Mouse (Mus musculus) neural tube, embryonic 10.5 days (tissue): ENCODE measurements at regions not wholly inside any gene's neighbourhood (a gene's known extent, or its start where the extent isn't known, plus 50 kb on each side); places are given as distances from the start of the nearest gene placed in this dataset.
A peak's percentile ranks its signal among the peaks of the same experiment; 100 is the strongest.

Experiments
- DNase-seq: peaks from one replicate; pipeline ENCODE4 v3.0.0-alpha.2; 2017; ENCODE audit warnings: low spot score; ENCODE audit errors: extremely low spot score

DNA sequence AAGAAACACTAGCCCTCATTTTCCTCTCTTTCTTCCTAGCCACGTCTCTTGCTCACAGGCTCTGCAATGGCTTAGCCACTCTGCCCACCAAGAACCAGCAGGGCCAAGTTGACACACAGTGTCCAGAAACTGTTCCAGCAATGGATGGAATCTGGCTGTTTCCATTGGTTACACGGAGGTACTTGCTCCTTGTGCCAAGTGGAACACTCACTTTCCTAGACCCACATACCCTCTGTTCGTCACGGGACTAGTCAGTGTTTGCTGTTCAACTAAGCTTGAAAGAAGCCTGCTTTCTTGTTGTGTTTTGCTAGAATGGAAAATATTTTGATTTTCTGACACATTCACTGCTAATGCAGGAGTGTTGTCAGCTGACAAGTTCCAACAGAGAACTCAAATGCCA, 575.7 kb upstream of the Gulo start:
- no peak for DNase-seq

DNA sequence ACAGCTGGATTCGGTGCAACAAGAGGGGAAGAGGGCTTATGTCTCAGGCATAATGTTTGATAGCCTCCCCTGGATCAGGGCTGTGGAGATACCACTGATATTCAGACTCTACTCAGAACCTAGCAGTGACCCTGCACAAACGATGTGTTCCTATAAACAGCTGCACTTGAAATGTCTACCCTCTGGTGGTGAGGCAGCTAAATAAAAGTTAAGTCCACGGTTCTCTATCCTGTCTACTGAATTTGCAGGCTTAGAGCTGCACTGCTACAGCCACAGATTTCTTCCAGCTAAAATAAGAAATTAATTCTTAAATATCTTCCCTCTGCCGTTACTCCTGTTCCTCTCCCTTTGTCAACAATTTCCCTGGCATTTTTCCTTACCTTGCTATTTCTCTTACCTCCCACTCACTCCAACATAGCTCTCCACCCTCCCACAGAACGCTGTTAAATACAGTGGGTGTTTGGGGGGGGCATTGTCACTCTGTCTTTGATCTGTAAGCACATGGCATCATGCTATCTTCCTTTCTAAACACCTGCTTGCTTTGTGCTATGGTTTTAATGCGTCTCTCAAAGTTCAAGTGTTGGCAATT, 571.0 kb upstream of the Gulo start:
- DNase-seq, result no peak

DNA sequence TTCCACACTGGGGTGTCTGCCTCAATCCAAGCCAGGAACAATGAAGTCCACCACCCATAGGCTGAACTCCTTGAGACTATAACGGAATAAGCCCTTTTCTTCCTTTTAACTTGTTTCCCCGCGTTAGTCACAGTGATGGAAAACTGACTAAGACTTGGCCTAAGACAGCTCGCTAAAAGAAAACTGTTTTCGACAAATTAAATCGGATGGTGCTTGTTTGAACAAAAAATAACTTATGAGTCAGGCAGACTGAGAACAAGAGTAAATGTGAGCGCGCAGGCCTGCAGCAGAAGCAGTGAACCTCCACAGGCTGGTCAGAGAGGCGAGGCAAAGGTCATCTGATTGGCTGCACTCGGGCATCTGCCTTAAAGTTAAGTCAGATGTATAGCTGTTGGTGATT, 557.6 kb upstream of the Gulo start:
- DNase-seq, result no peak

DNA sequence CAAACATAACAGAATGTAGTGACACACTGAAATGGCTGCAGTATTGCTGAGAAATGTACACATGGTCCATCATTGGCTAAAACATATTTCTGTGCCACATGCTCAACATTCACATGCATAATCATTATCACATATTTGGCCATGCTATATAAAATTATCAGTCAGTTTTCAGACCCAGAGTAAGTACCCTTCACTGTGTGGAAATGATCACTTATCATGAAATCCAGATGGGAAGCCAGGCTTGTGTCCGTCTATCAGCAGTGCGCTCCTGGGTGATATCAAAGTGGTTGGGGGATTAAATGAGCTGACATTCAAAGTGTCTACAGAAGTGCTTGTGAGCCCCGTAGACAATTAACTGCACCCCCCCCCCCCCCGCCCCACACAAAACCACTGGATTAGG, 553.7 kb upstream of the Gulo start:
- no peak for DNase-seq

DNA sequence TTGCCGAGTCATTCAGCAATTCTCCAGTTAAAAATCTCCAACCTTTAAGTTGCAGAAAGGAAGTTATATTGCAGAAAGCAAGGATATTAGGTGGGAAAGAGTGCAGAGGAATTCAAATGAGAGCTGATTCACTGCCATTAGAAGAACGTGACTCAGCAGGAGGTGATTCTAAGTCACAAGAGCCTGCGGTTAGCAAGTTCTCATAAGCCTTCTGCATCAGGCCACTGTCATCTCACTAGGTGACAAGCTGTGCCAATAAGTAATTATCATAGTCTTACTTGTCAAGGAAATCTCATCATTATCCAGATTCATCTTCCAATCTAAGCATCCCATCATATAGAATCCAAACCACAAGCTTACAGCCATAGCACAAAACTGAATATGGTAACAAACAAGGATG, 552.7 kb upstream of the Gulo start:
- no peak for DNase-seq

DNA sequence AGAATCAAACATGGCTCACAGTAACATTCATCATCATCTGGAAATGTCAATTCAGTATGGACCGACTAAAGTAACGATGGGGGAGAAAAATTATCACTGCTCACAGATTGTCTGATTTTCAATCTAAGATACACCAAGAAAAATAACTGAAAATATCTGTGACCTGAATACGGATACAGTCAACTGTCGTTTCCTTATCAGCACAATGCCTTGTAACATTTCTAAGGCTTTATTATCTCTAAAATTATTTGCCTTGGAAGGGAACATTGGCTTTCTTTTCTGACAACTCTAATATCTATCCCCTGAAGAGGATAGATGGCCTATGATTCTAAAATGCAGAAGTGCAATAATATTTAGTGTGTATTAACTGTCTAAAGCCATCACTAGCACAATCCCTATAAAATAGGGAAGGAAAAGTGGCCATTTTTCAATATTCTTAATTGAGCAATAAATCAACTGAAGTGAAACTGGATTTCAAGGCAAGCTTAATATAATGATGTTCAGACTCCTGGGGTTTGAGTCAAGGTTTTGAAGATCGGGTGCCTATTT, 552.1 kb upstream of the Gulo start:
- no peak for DNase-seq

DNA sequence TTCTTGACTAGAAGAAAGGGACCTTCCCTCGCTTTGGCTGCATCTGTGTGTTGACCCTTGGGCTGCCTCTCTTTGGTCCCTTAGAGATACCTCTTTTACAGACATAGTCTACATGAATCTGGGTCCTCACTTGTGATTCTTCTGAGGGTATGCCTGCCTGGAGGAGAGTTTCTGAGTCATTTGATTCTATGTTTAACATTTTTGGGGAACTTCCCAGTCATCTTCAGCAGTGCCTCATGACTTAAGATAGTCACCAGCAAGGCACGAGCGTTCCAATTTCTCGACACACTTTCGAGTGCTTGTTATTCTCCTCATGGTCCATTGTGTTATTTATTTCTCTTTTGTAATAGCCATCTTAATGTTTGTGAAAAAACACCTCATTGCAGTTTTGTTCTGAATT, 549.4 kb upstream of the Gulo start:
- DNase-seq, result no peak

DNA sequence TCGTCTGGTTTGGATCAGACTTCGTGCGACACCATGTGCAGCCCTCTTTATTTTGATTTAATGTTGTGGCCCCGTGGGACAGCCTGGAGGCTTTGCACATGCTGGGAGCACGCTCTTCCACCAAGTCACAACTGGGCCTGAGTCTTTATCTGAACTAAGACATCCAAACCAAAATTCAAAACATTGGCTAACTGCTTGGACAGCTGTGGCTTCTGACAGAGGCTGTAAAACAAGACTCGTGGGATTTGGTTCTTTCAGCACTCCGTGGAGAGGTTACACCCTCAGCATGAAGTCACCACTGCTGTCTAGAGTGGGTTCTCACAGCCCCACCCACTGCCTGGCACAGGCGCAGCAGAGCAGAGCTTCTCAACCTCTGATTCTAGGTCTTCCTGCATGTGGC, 548.6 kb upstream of the Gulo start:
- no peak for DNase-seq

DNA sequence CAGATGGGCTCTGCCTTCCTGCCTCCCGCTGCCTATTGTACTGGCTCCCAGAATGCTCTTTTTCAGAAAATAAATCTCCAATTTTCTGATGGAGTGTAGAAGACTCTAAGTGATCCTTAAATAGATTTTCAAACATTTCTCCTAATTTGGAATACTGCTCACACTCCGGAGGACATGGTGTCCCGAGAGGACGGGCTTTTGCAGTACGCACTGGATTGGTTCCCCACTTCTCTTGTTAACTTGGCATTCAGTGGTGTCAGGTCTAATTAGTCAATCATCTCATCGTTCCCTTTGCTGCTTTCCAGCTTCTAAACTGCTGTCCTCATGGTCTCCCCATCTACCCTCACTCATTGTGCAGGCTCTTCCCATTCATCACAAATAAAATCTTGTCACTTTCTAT, 529.5 kb upstream of the Gulo start:
- no peak for DNase-seq

DNA sequence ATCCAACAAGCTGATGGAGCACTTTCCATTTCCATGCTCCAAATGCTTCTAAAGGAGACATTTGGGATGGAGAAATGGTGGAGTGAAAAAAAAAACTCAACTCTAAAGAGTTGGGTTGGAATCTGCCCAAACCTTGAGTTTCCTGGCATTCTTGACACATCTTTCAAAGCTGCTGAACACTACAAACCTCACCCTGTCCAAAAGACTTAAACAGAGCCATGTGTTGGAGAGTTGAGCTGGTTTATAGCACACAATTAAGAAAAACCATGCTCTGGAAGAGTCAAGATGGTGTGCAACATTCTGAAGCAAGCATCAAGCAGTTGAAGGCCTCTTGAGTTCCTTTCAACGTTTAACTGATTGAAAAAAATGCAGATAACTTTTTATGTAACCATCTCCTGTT, 525.7 kb upstream of the Gulo start:
- DNase-seq, result no peak

DNA sequence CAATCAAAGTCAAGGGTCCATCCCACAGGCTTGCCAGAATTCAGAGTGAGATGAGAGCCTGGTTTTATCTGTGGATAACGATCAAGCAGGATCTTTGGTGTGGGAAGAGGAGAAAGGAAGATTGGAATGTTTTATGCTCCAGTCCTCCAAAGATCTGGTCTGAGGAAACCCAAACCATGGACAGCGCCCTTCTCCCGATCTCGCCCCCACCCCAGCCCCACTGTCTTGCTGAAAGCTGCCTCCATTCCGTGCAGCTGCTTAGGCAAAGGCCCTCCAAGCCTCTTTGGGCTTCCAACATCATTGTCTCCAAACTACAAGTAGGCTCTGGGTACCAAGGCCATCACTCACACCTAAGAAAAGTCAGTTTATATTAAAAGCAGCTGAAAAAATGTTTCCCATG, 519.1 kb upstream of the Gulo start:
- peak; percentile 26 for DNase-seq

DNA sequence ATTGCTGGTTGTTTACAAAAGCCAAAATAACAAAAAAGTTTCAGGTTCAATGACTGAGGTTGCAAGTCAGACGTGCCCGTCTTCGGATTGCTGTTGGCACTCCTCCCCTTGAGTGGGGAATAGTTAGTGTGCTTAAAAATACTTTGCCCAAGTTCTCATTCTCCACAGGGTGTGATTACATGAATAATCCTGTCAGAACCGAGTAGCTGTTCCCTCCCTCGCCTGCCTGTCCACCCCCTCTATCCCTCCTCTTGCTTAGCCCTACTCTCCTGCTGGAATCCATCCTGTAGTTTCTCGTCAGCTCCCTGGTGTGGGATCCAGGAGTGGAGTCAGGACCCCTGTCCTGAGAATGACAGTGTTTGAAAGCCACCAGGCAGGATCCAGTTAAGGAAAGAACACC, 518.1 kb upstream of the Gulo start:
- no peak for DNase-seq

DNA sequence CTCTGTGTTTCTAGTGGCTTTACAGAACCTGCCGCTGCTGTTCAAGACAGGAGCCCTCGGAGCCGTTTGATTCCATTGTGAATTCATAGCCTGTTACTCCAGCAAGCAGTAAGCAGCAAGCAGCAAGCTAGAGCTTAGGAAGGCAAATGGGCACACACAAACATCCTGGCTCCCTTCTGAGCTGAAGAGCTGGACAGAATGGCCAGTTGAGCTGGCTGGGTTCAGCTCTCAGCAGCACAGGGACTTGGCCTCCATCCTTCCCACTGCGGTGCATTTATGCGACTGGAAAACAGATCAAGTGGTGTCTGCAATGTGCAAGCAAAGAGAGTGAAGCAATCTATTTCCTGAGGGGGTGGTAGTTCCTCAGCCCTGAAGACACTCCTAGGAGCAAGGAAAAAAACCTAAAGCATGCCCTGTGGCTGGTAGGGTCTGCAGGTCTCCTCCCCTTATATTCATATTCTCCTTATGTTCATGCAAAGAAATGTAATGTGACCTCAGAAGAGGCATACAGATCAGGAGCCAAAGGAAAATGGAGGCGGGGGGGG, 513.9 kb upstream of the Gulo start:
- DNase-seq, result no peak

DNA sequence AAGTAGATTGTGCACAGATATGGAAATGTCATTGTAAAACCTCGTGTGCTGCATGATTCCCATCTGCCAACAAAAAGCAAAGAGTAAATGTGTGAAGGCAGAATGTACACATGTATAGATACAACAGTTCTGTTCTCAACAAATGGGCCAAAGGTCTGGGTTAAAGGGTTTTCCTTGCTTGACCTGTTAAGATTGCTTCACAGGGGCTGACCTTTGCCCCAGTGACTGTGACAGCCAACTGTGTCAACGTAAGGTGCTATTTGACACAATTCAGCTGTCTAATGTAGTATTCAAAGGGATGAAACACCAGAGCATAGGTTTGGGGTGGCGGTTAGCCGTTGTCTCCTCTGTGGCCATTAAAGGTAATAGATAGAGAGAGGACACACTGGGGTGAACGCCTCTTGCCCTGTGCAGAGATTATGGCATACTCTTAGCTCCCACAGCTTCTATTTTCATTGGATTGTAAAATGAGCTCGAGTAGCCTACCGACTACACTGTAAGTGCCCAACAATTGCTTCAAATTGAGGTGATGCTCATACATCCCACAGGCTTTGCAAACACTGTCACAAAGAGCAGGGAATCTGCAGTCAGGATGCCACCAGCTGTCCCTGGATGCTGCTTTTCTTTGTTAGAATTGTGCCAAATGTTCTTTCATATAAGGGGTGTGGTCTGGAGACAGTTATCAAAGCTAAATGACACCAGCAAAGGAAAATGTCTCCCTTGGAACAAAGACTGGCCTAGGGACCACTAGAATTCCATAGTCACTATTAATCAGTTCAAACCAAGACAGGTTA, 513.0 kb upstream of the Gulo start:
- no peak for DNase-seq

DNA sequence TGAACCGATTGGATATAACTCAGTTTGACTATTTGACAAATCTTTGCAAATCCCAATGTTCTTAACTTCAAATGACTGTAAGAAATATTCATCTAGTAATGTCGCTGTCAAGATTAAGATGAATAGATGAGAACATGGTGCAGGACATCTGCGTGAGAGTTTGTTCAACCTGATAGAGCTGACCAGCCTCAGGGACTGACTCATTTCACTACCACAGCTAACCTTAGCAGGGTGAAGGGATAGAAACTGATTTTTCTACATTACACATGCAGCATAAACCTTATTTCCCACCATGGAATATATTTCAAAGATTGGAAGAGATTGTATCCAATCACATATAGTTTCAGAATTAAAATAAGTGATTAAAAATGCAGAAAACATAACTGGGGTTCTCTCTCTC, 507.8 kb upstream of the Gulo start:
- DNase-seq, result no peak

DNA sequence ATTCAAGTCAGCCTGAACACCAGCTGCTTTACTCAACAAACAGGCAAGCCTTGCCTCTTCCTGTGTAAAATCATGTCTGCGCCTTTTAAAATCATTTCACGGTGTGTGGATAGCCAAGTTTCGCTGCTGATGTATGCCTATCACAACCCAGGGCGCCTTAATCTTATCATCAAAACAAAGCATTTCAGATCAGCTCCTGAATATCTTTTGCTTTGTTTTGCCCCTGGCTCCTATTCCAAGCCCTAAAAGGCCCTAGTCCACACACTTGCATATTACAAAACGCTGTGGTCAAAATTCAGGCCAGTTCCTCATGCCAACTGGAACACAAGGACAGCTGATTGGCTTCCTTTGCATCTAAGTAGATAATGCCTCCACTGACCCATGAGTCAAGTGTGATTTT, 501.7 kb upstream of the Gulo start:
- DNase-seq, result no peak

DNA sequence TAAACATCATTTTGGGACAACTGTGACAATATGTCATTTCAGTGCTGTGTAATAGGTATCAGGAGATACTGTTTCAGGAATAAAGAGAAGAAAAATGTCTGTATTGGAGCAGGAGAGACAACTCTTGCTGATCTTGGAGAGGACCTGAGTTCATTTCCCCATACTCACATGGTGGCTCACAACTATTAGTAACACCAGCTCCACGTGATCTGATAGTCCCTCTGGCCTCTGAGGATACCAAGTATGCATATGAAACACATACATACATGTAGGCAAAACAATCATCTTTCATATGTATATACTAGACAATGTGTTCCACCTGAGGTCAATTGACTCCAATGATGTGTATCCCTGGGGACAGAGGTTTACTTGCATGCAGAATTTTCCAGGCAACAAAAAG, 501.2 kb upstream of the Gulo start:
- no peak for DNase-seq

DNA sequence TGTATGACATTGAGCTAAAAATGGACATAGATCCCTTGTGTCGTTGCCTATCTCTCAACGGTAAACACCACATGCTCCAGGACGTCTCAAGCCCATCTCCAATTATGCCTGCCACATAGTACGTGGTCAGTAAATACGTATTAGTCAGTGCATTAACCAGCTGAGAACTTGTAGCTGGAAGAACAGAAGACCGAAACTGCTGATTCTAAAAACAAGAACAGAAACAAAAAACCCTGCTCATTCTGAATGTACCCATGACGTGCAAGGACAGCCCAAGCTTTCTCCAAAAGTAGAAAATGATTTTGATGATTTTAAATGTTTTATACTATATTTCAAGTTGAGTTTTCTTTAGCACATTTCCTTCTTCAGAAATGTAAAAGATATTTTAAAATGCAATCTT, 500.7 kb upstream of the Gulo start:
- no peak for DNase-seq

DNA sequence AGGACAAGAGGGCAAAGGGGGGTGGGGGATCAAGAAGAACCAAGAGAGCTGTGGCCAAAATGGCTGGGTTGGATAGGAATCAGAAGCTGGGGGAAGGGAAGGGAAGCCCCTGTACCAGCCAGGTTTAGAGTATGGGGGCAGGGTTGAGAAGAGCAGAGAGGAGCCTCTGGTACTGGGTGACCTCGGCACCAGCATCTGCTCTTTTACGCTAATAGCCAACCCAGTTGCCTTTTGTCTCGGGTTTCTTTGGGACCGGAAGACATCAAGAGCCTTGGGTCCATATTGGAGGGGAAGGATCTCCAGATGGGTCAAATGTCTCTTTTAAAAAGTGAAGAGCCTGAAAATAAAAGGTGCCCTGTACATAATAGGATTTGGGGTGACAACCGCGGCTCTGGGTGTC, 493.0 kb upstream of the Gulo start:
- no peak for DNase-seq

DNA sequence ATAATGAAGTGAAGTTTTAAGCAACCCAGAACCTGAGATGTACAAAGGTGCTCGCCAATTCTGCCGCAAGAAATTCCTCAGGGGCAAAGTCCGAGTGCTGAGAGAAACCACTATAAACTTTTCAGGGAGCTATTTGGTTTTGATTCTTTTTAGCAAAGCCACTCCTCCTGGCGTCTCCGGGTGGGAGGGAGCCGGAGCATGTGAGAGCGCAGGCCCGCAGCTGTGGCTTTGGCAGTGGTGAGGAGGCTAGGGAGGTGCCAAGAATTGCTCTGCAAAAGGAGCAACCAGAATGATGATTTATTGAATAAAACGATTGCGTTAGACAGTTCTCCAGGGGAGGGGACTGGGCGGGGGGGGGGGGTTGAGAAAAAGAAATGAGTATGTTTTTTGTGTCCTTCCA, 490.9 kb upstream of the Gulo start:
- DNase-seq, result no peak

DNA sequence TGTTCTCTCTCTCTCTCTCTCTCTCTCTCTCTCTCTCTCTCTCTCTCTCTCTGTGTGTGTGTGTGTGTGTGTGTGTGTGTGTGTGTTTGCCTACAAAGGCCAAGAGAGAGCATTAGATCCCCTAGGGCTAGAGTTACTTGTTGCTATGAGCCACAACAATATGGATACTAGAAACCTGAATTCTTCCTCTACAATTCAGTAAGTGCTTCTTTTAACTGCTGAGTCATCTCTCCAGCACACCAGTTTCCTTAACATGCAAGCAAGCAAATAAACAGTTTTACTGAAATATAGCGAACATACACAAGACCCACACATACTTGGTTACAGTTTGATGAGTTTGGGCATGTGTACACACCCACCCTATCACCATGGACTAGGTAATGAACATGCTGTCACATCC, 486.1 kb upstream of the Gulo start:
- DNase-seq, result no peak

DNA sequence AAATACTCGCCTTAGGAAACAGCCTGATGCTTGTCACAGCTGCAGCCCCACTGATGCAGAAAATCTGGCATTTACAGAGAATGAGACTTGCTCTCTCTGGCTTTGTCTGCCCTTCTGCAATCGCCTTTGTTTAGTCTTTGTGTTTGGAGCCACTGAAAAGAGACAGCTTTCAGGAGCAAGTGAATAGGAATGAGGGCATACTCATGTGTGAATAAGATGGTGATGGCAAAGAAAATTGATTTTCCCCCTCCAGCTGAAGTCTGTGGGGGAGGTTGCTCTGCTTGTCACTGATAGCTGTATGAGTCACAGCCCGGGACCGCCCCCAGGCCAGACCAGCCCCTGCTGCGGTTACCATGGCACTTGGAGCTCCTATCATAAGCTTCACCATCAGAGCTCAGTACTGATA, 485.5 kb upstream of the Gulo start:
- DNase-seq, result peak; percentile 87

DNA sequence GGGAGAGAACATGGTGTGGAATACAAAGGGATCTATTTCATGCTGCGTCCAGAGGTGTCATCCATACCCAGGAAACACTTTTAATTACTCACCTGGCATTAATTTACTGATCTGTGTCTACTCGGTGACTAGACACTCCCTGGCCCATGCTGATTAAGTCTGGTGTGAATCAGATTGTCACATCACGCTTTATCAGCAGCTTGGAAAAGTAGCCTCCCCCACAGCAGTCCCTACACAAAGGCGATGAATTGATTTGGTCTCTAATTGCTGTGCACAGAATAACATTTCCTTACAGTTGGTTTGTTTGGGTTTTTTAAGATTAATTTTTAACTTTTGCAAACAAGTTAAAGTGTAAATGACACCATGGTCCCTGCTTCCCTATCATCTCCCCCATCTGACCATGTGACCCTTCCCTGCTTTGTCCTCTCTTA, 484.7 kb upstream of the Gulo start:
- peak; percentile 37 for DNase-seq
